Mouse (Mus musculus) C2C12 (cell line): ENCODE data around the gene Dock1.

ENCODE experiments used
- CEBPB ChIP-seq: IDR thresholded peaks from one replicate; pipeline ENCODE4 v1.6.1; 2011; ENCODE audit warnings: low read depth, mild to moderate bottlenecking, control low read depth, moderate library complexity
- CTCF ChIP-seq: IDR thresholded peaks from one replicate; pipeline ENCODE4 v1.5.1; 2011; ENCODE audit not compliant: control insufficient read depth, insufficient read depth, insufficient read length
- FOSL1 ChIP-seq: IDR thresholded peaks from one replicate; pipeline ENCODE4 v1.8.0; 2011; ENCODE audit warnings: mild to moderate bottlenecking, low read length; ENCODE audit not compliant: poor library complexity, insufficient read depth, severe bottlenecking
- MAX ChIP-seq: IDR thresholded peaks from one replicate; pipeline ENCODE4 v1.6.1; 2011; ENCODE audit warnings: mild to moderate bottlenecking, control low read depth
- MYOD1 ChIP-seq: IDR thresholded peaks from one replicate; pipeline ENCODE4 v1.6.1; 2011; ENCODE audit warnings: low read depth; ENCODE audit not compliant: control insufficient read depth, insufficient read length
- MYOG ChIP-seq: IDR thresholded peaks from one replicate; pipeline ENCODE4 v1.6.1; 2011; ENCODE audit not compliant: control insufficient read depth, insufficient read length; ENCODE audit errors: extremely low read depth
- USF1 ChIP-seq: IDR thresholded peaks from one replicate; pipeline ENCODE4 v1.6.1; 2011; ENCODE audit warnings: low read depth, mild to moderate bottlenecking, control low read depth, moderate library complexity

DNA sequence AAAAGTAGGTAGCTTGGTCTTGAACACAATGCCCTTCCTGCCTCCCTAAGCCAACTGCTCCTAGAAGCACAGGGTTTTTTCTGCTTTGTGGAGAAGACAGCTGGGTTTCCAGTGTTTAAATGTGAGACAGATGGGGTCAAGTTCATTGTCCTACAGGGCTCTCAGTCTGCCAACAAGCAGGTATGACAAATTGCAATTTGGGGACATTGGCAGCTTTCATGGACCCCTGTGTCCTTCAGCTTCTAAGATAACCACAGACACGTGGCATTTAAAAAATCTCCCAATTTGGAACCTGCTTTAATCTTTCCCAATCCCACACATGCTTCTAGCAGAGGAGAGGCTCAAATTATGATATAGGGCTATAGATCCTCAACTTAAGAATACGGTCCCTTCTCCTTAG lies 224.2 kb downstream of the Dock1 start:
- TF ChIP-seq CTCF = no peak
- no peak for TF ChIP-seq USF1
- TF ChIP-seq MAX = no peak
- no peak for TF ChIP-seq MYOG
- no peak for TF ChIP-seq MYOD1
- TF ChIP-seq CEBPB = no peak
- TF ChIP-seq FOSL1 = no peak
